Mouse (Mus musculus): ENCODE measurements around the gene Serinc3.

GRCm38 (mm10) chr2:163692873-163693612, 48.1 kb upstream of the Serinc3 start:
- no peak for TF ChIP-seq CTCF (IDR thresholded peaks at IDR 0.05; ENCODE audit: borderline replicate concordance, insufficient read depth, low read length)
- no peak for TF ChIP-seq POLR2A (IDR thresholded peaks at IDR 0.05; ENCODE audit: low read depth, low read length)
